Mouse (Mus musculus) cortical plate, adult 2 months (tissue): ENCODE measurements around the gene Cradd. TPM values are rescaled to one million over a fixed set of nuclear protein-coding genes. Genes with fewer than 3 reads are reported as not detected.
A peak's percentile ranks its signal among the peaks of the same experiment; 100 is the strongest.

Experiments used
- H3K27ac ChIP-seq: fragments of 200-500 bp; 2 replicates; pipeline ENCODE4 v1.5.1; 2012; ENCODE audit warnings: low read length, control low read depth, inconsistent platforms; ENCODE audit not compliant: insufficient read depth
- H3K4me1 ChIP-seq: fragments of 200-500 bp; 2 replicates; pipeline ENCODE4 v1.6.1; 2011; ENCODE audit warnings: low read length; ENCODE audit not compliant: control insufficient read depth, insufficient read depth
- H3K4me3 ChIP-seq: fragments of 200-500 bp; 2 replicates; pipeline ENCODE4 v1.5.1; 2011; ENCODE audit warnings: mild to moderate bottlenecking, low read length, control low read depth; ENCODE audit not compliant: insufficient read depth
- CTCF ChIP-seq: fragments of 200-500 bp; IDR thresholded peaks from 2 replicates; pipeline ENCODE4 v1.5.1; 2011; ENCODE audit warnings: mild to moderate bottlenecking, control low read depth, low read length; ENCODE audit not compliant: insufficient read depth; ENCODE audit errors: extremely low read depth
- POLR2A ChIP-seq: fragments of 200-500 bp; IDR thresholded peaks from 2 replicates; pipeline ENCODE4 v1.6.1; 2011; ENCODE audit warnings: mild to moderate bottlenecking, low read length, control low read depth; ENCODE audit not compliant: insufficient read depth; ENCODE audit errors: extremely low read depth
- polyA plus RNA-seq: library from polyadenylated mRNA; depleted of rRNA; stranded (reverse); fragments of >200 nt; gene quantifications from 2 replicates; pipeline ENCODE4 v1.2.3, GENCODE M21; 2012

Cradd gene
- polyA plus RNA-seq, 1 experiment: 7.1 TPM

- Histone ChIP-seq H3K27ac (peak overlapping the region; percentile 83), H3K4me3 (peak overlapping the region; percentile 62), H3K4me1 (peaks cover 3% of the 10 kb centered on the region; the same call in 1 of the 2 replicates)
- TF ChIP-seq CTCF: no peak
- no peak for TF ChIP-seq POLR2A
Observed at GRCm38 (mm10) chr10:95264485-95265321, 59.2 kb downstream of the Cradd start.

GRCm38 (mm10) chr10:95262388-95262787 is 61.5 kb downstream of the Cradd start:
- Histone ChIP-seq H3K27ac (no peak overlapping the region), H3K4me1 (peaks cover 5% of the 10 kb centered on the region; the same call in 1 of the 2 replicates), H3K4me3 (no peak overlapping the region)
- no peak for TF ChIP-seq POLR2A
- no peak for TF ChIP-seq CTCF

GRCm38 (mm10) chr10:95261279-95261678 is 62.7 kb downstream of the Cradd start:
- H3K4me3 ChIP-seq: no peak overlapping the region
- H3K4me1 ChIP-seq: peaks cover 5% of the 10 kb centered on the region; the same call in 1 of the 2 replicates
- H3K27ac ChIP-seq: no peak overlapping the region
- no peak for TF ChIP-seq CTCF
- TF ChIP-seq POLR2A: no peak

- TF ChIP-seq POLR2A (no peak), CTCF (no peak)
- Histone ChIP-seq H3K4me3 (no peak overlapping the region), H3K4me1 (peaks cover 3% of the 10 kb centered on the region; the same call in 1 of the 2 replicates), H3K27ac (no peak overlapping the region)
Observed at GRCm38 (mm10) chr10:95260420-95260819, 63.5 kb downstream of the Cradd start.

GRCm38 (mm10) chr10:95258471-95259155 is 65.3 kb downstream of the Cradd start:
- H3K4me1 ChIP-seq: peaks cover 2% of the 10 kb centered on the region; the same call in 1 of the 2 replicates
- no peak overlapping the region for H3K4me3 ChIP-seq
- TF ChIP-seq CTCF (no peak), POLR2A (no peak)
- H3K27ac ChIP-seq: no peak overlapping the region

GRCm38 (mm10) chr10:95257979-95258378 is 66.0 kb downstream of the Cradd start:
- TF ChIP-seq CTCF (no peak), POLR2A (no peak)
- H3K4me3 ChIP-seq: no peak overlapping the region
- no peak overlapping the region for H3K27ac ChIP-seq
- peaks cover 2% of the 10 kb centered on the region; the same call in 1 of the 2 replicates for H3K4me1 ChIP-seq

- TF ChIP-seq POLR2A (no peak), CTCF (no peak)
- Histone ChIP-seq H3K4me3 (no peak overlapping the region), H3K4me1 (peaks cover 2% of the 10 kb centered on the region; the same call in 1 of the 2 replicates), H3K27ac (no peak overlapping the region)
Observed at GRCm38 (mm10) chr10:95256095-95256494, 67.8 kb downstream of the Cradd start.

GRCm38 (mm10) chr10:95255018-95255680 is 68.8 kb downstream of the Cradd start:
- peaks cover 2% of the 10 kb centered on the region; the same call in 1 of the 2 replicates for H3K4me1 ChIP-seq
- TF ChIP-seq CTCF: no peak
- TF ChIP-seq POLR2A: no peak
- H3K4me3 ChIP-seq: no peak overlapping the region
- H3K27ac ChIP-seq: no peak overlapping the region

GRCm38 (mm10) chr10:95254453-95255001 is 69.4 kb downstream of the Cradd start:
- Histone ChIP-seq H3K4me3 (no peak overlapping the region), H3K27ac (no peak overlapping the region), H3K4me1 (peaks cover 2% of the 10 kb centered on the region; the same call in 1 of the 2 replicates)
- no peak for TF ChIP-seq CTCF
- no peak for TF ChIP-seq POLR2A
